Mouse (Mus musculus) forebrain, embryonic 10.5 days (tissue): Measurements from ENCODE around the gene Ube2r2. TPM values are rescaled to one million over a fixed set of nuclear protein-coding genes. Genes with fewer than 3 reads are reported as not detected.

Experiments
- DNase-seq: peaks from one replicate; pipeline ENCODE4 v3.0.0-alpha.2; 2017; ENCODE audit warnings: low spot score; ENCODE audit errors: extremely low spot score
- H3K27ac ChIP-seq: fragments of 300-500 bp; sonication (generic); 2 replicates; pipeline ENCODE4 v1.5.1; 2016; ENCODE audit warnings: mild to moderate bottlenecking
- H3K27me3 ChIP-seq: fragments of 300-500 bp; sonication (generic); 2 replicates; pipeline ENCODE4 v1.6.1; 2016; ENCODE audit warnings: mild to moderate bottlenecking; ENCODE audit not compliant: poor library complexity, severe bottlenecking
- H3K36me3 ChIP-seq: fragments of 300-500 bp; sonication (generic); replicated peaks from 2 replicates; pipeline ENCODE4 v1.6.1; 2016; ENCODE audit warnings: mild to moderate bottlenecking, moderate library complexity
- H3K4me1 ChIP-seq: fragments of 300-500 bp; sonication (generic); 2 replicates; pipeline ENCODE4 v1.6.1; 2016
- H3K4me3 ChIP-seq: fragments of 300-500 bp; sonication (generic); 2 replicates; pipeline ENCODE4 v1.5.1; 2016; ENCODE audit warnings: mild to moderate bottlenecking, moderate library complexity
- H3K9me3 ChIP-seq: fragments of 300-500 bp; sonication (generic); 2 replicates; pipeline ENCODE4 v1.6.1; 2016; ENCODE audit warnings: mild to moderate bottlenecking, moderate library complexity
- WGBS: fragments of 180-500 bp; shearing (Covaris S2); methylation state at CpG from one replicate; pipeline ENCODE4 v1.1.7; 2016; 5-methylcytosine and 5-hydroxymethylcytosine counted together
- polyA plus RNA-seq: library from polyadenylated mRNA; unstranded; fragments of >200 nt; fragmentation: Nextera tagmentation; extraction: Ambion mirVana; gene quantifications from 2 replicates; pipeline ENCODE4 v1.2.1, GENCODE M21; 2016

Gene Ube2r2
- 74.6 and 82.1 TPM in 2 replicates for polyA plus RNA-seq

DNA sequence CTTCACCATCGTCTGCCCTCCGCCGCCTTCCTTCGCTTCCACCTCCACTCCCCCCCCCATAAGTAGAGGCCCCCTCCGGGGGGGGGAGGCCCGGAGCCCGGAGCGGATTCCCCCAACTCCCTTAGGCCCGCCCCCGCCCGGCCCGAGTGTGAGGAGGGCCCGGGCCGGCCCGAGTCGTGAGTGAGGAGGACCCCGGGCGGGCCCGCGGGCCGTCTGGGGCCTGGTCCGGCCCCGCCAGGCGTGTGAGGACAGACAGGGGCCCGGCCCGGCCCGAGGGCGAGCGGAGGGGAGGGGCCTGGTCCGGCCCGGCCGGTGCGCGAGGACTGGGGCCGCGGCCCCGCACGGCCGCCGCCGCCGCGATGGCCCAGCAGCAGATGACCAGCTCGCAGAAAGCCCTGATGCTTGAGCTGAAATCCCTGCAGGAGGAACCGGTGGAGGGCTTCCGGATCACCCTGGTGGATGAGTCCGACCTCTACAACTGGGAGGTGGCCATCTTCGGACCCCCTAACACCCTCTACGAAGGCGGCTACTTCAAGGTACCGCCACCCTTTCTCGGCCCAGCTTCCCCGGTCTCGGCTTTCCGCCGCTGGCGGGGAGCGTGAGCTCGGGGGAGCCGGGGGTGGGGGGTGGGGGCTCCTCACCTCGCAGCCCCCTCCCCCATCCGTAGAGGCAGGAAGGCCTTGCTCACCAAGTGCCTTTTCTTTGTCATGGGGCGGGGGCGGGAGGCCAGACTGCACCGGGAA, at the start of gene Ube2r2:
Ube2r2 (plus strand) TSS at position 33 of the 743 bp plus-strand sequence.
- peaks cover 30% of the 10 kb centered on the region for H3K36me3 ChIP-seq
- WGBS: 1% methylated on average over 58 of the region's 65 CpGs
- peaks cover 22% of the 10 kb centered on the region for H3K4me1 ChIP-seq
- peak; percentile 84 for DNase-seq
- peak within 1 kb of the TSS; percentile 93 for H3K4me3 ChIP-seq
- peaks cover 8% of the 10 kb centered on the region; the same call in 1 of the 2 replicates for H3K9me3 ChIP-seq
- peak within 1 kb of the TSS; percentile 100 for H3K27ac ChIP-seq
- H3K27me3 ChIP-seq: no peaks in the 10 kb centered on the region

DNA sequence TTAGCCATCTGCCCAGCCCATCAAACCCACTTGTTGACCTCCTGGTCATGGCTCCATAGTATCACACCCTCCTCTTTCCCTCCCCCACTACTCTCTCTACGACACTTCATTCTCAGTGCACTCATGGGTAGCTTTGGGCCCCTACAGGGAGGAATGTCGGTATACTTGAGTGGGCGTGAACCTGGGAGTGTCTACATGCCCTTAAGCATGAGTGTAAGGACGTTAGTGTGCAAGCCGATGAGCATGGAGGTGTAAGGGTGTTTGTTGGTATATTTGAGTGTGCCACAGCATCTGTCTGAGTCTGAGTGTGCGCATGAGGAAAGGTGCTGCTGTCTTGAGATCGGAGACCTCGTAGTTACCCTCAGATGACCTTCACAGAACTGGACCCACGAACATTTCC, 48.6 kb upstream of the Ube2r2 start:
- 80% methylated on average over 9 of the region's 9 CpGs for WGBS
- no peak overlapping the region for H3K27ac ChIP-seq
- DNase-seq: no peak
- no peaks in the 10 kb centered on the region for H3K27me3 ChIP-seq
- no peaks in the 10 kb centered on the region for H3K9me3 ChIP-seq
- H3K4me1 ChIP-seq: peaks cover 12% of the 10 kb centered on the region; the same call in 1 of the 2 replicates
- no peak overlapping the region for H3K4me3 ChIP-seq
- no peaks in the 10 kb centered on the region for H3K36me3 ChIP-seq

DNA sequence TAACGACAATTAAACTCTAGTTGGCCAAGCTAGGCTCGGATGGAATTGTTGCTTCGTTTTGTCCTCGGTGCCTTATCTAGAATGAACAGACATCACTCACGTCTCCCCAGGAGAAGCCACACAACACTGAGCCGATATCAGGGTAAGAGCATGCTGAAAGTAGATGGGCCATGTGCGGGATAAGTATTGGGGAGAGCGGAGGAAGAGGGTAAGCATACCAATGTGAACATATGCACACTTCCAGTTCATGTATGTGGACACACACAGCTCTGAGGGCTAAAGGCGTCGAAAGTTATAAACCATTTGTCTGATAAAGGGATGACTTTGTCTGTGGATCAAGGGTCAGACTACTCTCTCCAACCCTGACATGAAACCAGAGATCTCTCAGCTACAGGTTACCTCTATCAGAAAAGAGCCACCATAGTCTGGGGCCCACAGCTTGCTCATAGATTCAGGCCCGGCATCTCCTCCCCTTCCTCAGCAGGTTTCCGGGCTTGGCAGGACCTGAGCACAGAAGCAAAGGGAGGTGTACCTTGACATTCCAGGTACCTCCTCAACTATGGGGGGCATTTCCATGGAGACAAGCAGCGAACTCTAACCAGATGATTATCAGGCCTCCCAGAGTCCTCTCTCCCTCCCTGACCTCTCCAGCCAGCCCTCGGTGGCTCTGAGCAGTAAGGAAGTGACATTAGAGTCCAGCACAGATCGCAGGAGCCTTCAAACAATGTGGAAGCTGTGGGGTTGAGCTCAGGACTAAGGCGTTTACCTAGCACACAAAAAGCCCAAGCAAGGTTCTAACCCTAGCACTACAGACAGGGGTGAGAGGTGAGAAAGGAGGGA, 47.9 kb upstream of the Ube2r2 start:
- Histone ChIP-seq H3K27ac (no peak overlapping the region; the same call in 1 of the 2 replicates), H3K4me3 (no peak overlapping the region), H3K27me3 (no peaks in the 10 kb centered on the region), H3K4me1 (peaks cover 12% of the 10 kb centered on the region; the same call in 1 of the 2 replicates), H3K36me3 (no peaks in the 10 kb centered on the region), H3K9me3 (no peaks in the 10 kb centered on the region)
- no peak for DNase-seq
- 90% methylated on average over 16 of the region's 16 CpGs for WGBS

DNA sequence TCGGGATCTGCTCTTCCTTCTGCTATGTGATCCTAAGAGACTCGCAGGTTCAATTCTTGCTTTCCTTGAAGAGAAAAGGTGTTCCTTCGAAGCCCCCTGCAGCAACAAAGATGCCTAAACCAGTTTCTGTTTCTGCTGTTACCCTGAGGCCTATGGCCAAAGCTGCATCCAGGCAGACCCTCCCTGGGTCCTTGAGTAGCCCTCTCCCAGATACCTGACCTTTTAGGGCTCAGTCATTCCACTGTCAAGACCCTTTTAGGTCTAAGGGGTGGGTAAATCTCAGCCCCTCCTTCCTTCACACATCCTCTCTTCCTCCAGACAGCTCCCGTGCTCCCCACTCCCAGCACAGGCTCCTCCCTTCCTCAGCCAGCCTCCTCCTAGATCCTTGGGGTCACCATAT, 46.4 kb upstream of the Ube2r2 start:
- WGBS: 82% methylated on average over 4 of the region's 4 CpGs
- H3K4me3 ChIP-seq: no peak overlapping the region
- no peaks in the 10 kb centered on the region for H3K9me3 ChIP-seq
- no peaks in the 10 kb centered on the region for H3K36me3 ChIP-seq
- no peak for DNase-seq
- no peak overlapping the region for H3K27ac ChIP-seq
- peaks cover 13% of the 10 kb centered on the region; the same call in 1 of the 2 replicates for H3K4me1 ChIP-seq
- no peaks in the 10 kb centered on the region for H3K27me3 ChIP-seq

DNA sequence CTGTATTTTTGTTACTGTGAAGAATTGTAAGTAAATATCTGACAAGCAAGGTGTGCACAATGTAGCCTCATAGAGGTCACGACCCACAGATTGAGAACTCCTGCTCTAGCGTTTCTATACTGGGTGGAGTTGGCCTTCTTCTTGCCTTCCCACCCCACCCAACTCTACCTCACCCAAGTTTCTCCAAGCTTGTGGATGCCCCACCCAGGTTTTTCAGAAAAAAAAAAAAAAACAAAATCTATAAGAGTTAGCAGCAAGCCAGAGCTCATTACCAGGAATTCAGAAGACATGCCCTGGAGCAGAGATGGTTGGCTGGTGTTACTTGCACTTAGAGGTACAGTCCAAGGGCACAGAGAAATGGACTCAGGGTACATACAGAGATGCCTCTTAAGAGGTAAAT, 45.8 kb upstream of the Ube2r2 start:
- Histone ChIP-seq H3K4me1 (peaks cover 18% of the 10 kb centered on the region; the same call in 1 of the 2 replicates), H3K27ac (no peak overlapping the region), H3K9me3 (no peaks in the 10 kb centered on the region), H3K4me3 (no peak overlapping the region), H3K36me3 (no peaks in the 10 kb centered on the region), H3K27me3 (no peaks in the 10 kb centered on the region)
- WGBS: 86% methylated on average over 2 of the region's 2 CpGs
- DNase-seq: no peak

GRCm38 (mm10) chr4:41091391-41091790, 44.2 kb upstream of the Ube2r2 start:
- Histone ChIP-seq H3K4me3 (no peak overlapping the region), H3K27ac (no peak overlapping the region), H3K36me3 (no peaks in the 10 kb centered on the region), H3K4me1 (peaks cover 27% of the 10 kb centered on the region), H3K9me3 (no peaks in the 10 kb centered on the region), H3K27me3 (peaks cover 14% of the 10 kb centered on the region)
- WGBS: 79% methylated on average over 3 of the region's 3 CpGs
- DNase-seq: no peak

- 84% methylated on average over 1 of the region's 1 CpGs for WGBS
- Histone ChIP-seq H3K27ac (no peak overlapping the region), H3K4me1 (peaks cover 35% of the 10 kb centered on the region), H3K36me3 (no peaks in the 10 kb centered on the region), H3K4me3 (no peak overlapping the region), H3K27me3 (peaks cover 29% of the 10 kb centered on the region), H3K9me3 (no peaks in the 10 kb centered on the region)
- DNase-seq: no peak
These were observed 42.6 kb upstream of the Ube2r2 start for GRCm38 (mm10) chr4:41092958-41093357.

DNA sequence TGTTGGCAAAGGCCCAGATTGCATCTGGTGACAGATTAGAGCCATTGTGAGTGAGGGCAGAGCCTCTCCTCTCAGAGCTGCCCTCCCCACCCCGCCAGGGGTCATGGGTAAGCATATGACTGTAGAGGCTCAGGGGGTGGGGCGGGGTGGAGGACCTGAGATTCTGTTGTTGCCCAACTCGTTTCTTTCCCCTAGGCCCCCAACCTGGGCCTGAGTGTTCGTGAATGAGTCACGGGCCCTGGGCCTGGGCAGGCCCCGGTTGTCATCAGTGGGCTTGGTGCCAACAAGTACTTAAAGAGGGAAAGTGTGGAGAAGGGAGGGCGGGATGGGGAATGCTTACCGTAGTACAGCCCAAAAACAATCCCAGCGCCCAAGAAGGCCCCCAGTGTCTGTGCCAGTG, 41.2 kb upstream of the Ube2r2 start:
- Histone ChIP-seq H3K27me3 (peaks cover 43% of the 10 kb centered on the region), H3K4me3 (no peak overlapping the region), H3K9me3 (no peaks in the 10 kb centered on the region), H3K27ac (no peak overlapping the region), H3K4me1 (peaks cover 41% of the 10 kb centered on the region), H3K36me3 (no peaks in the 10 kb centered on the region)
- WGBS: 83% methylated on average over 9 of the region's 9 CpGs
- DNase-seq: no peak

GRCm38 (mm10) chr4:41096169-41096568, 39.4 kb upstream of the Ube2r2 start:
- Histone ChIP-seq H3K4me3 (peak overlapping the region; percentile 13), H3K36me3 (no peaks in the 10 kb centered on the region), H3K9me3 (no peaks in the 10 kb centered on the region), H3K27me3 (peaks cover 50% of the 10 kb centered on the region), H3K4me1 (peaks cover 39% of the 10 kb centered on the region), H3K27ac (no peak overlapping the region)
- DNase-seq: no peak
- WGBS: 71% methylated on average over 8 of the region's 8 CpGs

GRCm38 (mm10) chr4:41096794-41097193, 38.7 kb upstream of the Ube2r2 start:
- peaks cover 34% of the 10 kb centered on the region for H3K4me1 ChIP-seq
- peaks cover 50% of the 10 kb centered on the region for H3K27me3 ChIP-seq
- no peaks in the 10 kb centered on the region for H3K9me3 ChIP-seq
- H3K27ac ChIP-seq: no peak overlapping the region
- 72% methylated on average over 5 of the region's 5 CpGs for WGBS
- DNase-seq: peak; percentile 24
- H3K36me3 ChIP-seq: no peaks in the 10 kb centered on the region
- peak overlapping the region; percentile 13; the same call in 1 of the 2 replicates for H3K4me3 ChIP-seq

DNA sequence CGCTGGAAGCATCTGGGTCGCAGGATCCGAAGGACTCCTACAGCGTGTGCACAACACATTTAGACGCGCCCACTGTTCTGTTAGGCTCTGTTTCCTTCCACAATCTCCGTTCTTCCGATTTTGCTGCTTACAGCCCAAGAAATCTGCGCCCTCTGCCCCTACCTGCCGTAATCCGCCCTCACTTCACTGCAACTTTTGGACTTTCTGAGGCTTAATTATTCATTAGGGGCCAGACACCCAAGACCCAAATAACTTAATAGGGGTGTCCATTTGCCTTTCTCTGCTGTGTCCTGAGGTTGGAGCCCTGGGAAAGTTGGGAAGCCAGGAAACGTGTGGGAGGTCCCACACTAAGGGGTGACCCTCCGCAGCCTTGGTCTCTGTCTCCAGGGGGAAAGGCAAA, 38.2 kb upstream of the Ube2r2 start:
- no peaks in the 10 kb centered on the region for H3K9me3 ChIP-seq
- H3K27ac ChIP-seq: no peak overlapping the region
- DNase-seq: no peak
- H3K4me1 ChIP-seq: peaks cover 34% of the 10 kb centered on the region
- peaks cover 50% of the 10 kb centered on the region for H3K27me3 ChIP-seq
- H3K36me3 ChIP-seq: no peaks in the 10 kb centered on the region
- WGBS: 40% methylated on average over 13 of the region's 13 CpGs
- peak overlapping the region; percentile 58 for H3K4me3 ChIP-seq

- WGBS: under 1% methylated on average over 42 of the region's 42 CpGs
- peak; percentile 38 for DNase-seq
- peak within 1 kb of the TSS; percentile 58 for H3K4me3 ChIP-seq
- H3K27ac ChIP-seq: peak within 1 kb of the TSS; percentile 58
- H3K4me1 ChIP-seq: peaks cover 34% of the 10 kb centered on the region
- no peaks in the 10 kb centered on the region for H3K9me3 ChIP-seq
- H3K36me3 ChIP-seq: no peaks in the 10 kb centered on the region
- H3K27me3 ChIP-seq: peaks cover 50% of the 10 kb centered on the region
These were observed 37.5 kb upstream of the Ube2r2 start, which contains the start of gene Aqp3 for GRCm38 (mm10) chr4:41097871-41098576. Gene Aqp3 (minus strand): TSS chr4:41098183.
